Mouse (Mus musculus) stomach, embryonic 16.5 days (tissue): ENCODE results near the gene Tln1. TPM values are rescaled to one million over a fixed set of nuclear protein-coding genes. Genes with fewer than 3 reads are reported as not detected.
"Not testable (repeated sequence)": the region's sequence is repeated elsewhere in the genome, so short reads cannot be mapped to it uniquely, and the experiment has no call there.

ENCODE experiments used
- ATAC-seq: fragments of 200-750 bp; cut with Nextera tagmentation; 2 replicates; pipeline ENCODE4 v1.8.0; 2017; ENCODE audit warnings: moderate number of reproducible peaks, moderate TSS enrichment; ENCODE audit not compliant: insufficient read depth, low FRiP score
- H3K27ac ChIP-seq: fragments of 300-500 bp; sonication (generic); 2 replicates; pipeline ENCODE4 v1.5.1; 2014; ENCODE audit warnings: low read length
- H3K27me3 ChIP-seq: fragments of 300-500 bp; sonication (generic); 2 replicates; pipeline ENCODE4 v1.6.1; 2014; ENCODE audit warnings: low read length, control low read depth, mixed read lengths; ENCODE audit not compliant: control insufficient read depth, insufficient read depth
- H3K36me3 ChIP-seq: fragments of 300-500 bp; sonication (generic); 2 replicates; pipeline ENCODE4 v1.6.1; 2014; ENCODE audit warnings: low read length; ENCODE audit not compliant: control insufficient read depth, insufficient read depth
- H3K4me1 ChIP-seq: fragments of 300-500 bp; sonication (generic); 2 replicates; pipeline ENCODE4 v1.6.1; 2014; ENCODE audit warnings: low read length, control low read depth, mixed read lengths; ENCODE audit not compliant: control insufficient read depth, insufficient read depth
- H3K4me2 ChIP-seq: fragments of 300-500 bp; sonication (generic); 2 replicates; pipeline ENCODE4 v1.6.1; 2014; ENCODE audit warnings: low read depth, low read length, mixed read lengths
- H3K4me3 ChIP-seq: fragments of 300-500 bp; sonication (generic); replicated peaks from 2 replicates; pipeline ENCODE4 v1.5.1; 2014; ENCODE audit warnings: mild to moderate bottlenecking, low read length
- H3K9ac ChIP-seq: fragments of 300-500 bp; sonication (generic); 2 replicates; pipeline ENCODE4 v1.6.1; 2014; ENCODE audit warnings: low read length
- H3K9me3 ChIP-seq: fragments of 300-500 bp; sonication (generic); replicated peaks from 2 replicates; pipeline ENCODE4 v1.6.1; 2016; ENCODE audit warnings: low read length, control low read depth; ENCODE audit not compliant: control insufficient read depth
- WGBS: fragments of 180-500 bp; shearing (Covaris S2); extraction: QIAGEN DNeasy Blood & Tissue Kit; methylation state at CpG from one replicate; pipeline ENCODE4 v1.1.7; 2014; 5-methylcytosine and 5-hydroxymethylcytosine counted together
- polyA plus RNA-seq: library from polyadenylated mRNA; unstranded; fragments of >200 nt; fragmentation: Nextera tagmentation; extraction: Ambion mirVana; gene quantifications from 2 replicates; pipeline ENCODE4 v1.2.1, GENCODE M21; 2015

The Tln1 gene
- 62.6 and 64.8 TPM in 2 replicates for polyA plus RNA-seq

DNA sequence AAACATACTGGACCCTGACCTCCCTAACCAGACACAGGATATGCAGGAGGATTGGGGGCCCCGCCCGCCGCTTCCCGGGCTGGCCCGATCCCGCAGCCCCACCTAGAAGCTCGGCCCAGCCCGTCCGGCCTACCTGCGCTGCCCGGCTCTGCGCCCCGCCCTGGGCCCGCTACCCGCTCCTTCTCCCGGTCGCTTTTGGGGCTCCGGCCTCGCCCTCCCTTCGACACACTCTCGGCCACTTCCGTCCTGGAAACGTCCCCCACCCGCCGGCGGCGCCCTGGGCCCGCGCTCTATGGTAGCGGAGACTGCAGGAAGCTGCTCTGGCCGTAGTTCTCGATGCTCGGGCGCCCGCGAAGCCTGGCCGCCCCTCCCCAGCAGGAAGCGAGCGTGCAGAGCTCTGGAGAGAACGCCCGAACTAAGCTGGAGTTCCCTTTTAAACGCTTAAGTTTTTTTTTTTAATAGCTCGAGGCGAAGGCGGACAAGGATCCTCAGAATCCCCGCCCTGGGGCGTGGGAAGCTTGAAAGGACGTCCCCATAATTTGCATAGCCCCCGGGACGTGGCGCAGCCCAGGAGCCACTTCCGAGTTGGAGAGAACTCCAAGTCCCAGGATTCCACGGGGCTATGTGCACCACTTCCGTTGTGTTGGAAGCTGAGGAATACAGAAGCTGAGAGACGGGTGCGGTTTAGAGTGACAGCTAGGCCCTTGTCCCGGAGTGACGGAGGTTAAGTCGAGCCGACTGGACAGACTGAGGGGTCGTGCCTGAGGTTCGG, at the start of gene Tln1, which contains the start of gene Creb3:
Gene Tln1 (minus strand): TSS at position 695 of the 772 bp plus-strand sequence.
Gene Creb3 (plus strand): TSS at position 336 of the 772 bp plus-strand sequence.
- H3K27me3 ChIP-seq: no peaks in the 10 kb centered on the region
- H3K4me3 ChIP-seq: peak within 1 kb of the TSS; percentile 93
- H3K36me3 ChIP-seq: peaks cover 20% of the 10 kb centered on the region; the same call in 1 of the 2 replicates
- peaks cover 50% of the 10 kb centered on the region for H3K4me1 ChIP-seq
- H3K4me2 ChIP-seq: peak within 1 kb of the TSS; percentile 96
- peak; percentile 91 for ATAC-seq
- H3K9me3 ChIP-seq: no peaks in the 10 kb centered on the region
- under 1% methylated on average over 62 of the region's 62 CpGs for WGBS
- peak within 1 kb of the TSS; percentile 100 for H3K27ac ChIP-seq
- peak within 1 kb of the TSS; percentile 98 for H3K9ac ChIP-seq

DNA sequence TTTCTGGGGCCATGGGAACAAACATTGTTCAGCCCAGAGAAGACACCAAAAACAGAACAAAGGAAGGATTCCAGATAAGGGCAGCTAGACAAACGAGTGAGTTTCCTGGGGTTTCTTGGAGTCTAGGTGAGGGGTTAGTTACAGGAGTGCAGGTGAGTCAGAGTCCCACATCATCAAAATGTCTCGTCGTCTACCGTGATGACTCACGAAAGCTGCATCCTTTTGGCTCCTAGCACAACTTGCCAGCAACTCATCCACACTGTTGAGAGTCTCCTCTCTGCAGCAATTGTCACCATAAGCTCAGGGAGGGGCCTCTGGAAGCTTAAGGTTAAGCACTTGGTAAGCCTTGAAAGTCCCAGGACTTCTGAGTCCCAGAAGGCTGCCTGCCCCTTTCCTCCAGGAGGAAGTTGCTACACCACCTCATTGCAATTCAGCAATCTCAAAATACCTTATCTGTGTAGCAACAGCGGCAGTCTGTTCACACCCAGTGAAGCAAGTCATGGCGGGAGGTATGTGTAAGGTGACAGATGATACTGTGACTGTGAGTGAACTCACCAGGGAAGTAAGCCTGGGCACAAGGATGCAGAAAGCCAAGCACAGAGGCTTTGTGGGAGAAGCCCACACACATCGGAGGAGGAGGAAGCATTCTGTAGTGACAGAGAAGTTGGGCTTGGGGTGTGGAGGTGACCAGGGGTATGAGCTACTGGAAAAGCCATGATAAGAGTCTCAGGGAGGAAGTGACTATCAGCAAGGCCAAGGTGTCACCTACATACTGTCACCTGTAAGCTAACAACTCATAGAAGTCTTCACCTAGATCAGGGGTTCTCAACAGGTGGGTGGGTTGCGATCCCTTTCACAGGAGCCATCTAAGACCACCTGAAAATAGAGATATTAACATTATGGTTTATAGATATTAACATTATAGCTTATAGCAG, 42.5 kb upstream of the Tln1 start:
- Histone ChIP-seq H3K4me3 (no peak overlapping the region), H3K4me2 (no peak overlapping the region), H3K9ac (no peak overlapping the region), H3K4me1 (no peaks in the 10 kb centered on the region), H3K36me3 (no peaks in the 10 kb centered on the region), H3K9me3 (no peaks in the 10 kb centered on the region), H3K27me3 (no peaks in the 10 kb centered on the region), H3K27ac (no peak overlapping the region)
- peak; percentile 68; the same call in 1 of the 2 replicates for ATAC-seq
- WGBS: 56% methylated on average over 9 of the region's 9 CpGs

DNA sequence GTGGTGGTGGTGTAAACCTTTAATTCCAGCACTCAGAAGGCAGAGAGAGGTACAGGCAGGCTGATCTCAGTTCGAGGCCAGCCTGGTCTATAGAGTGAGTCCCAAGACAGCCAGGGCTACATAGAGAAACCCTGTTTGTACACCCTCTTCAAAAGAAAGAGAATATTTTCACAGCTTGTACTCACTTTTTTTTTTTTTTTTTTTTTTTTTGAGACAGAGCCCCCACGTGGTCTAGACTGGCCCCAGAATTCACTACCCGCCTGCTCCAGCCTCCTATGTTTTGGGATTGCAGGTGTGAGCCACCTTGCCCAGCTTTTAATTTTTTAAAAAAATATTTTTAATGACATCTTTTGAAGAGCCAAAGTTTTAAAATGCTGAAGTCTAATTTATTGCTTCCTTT, 41.6 kb upstream of the Tln1 start:
- Histone ChIP-seq H3K27ac (no peak overlapping the region), H3K4me1 (no peaks in the 10 kb centered on the region), H3K27me3 (no peaks in the 10 kb centered on the region), H3K36me3 (no peaks in the 10 kb centered on the region), H3K9ac (no peak overlapping the region), H3K9me3 (no peaks in the 10 kb centered on the region), H3K4me3 (no peak overlapping the region), H3K4me2 (no peak overlapping the region)
- no peak for ATAC-seq
- WGBS: 57% methylated on average over 3 of the region's 3 CpGs

DNA sequence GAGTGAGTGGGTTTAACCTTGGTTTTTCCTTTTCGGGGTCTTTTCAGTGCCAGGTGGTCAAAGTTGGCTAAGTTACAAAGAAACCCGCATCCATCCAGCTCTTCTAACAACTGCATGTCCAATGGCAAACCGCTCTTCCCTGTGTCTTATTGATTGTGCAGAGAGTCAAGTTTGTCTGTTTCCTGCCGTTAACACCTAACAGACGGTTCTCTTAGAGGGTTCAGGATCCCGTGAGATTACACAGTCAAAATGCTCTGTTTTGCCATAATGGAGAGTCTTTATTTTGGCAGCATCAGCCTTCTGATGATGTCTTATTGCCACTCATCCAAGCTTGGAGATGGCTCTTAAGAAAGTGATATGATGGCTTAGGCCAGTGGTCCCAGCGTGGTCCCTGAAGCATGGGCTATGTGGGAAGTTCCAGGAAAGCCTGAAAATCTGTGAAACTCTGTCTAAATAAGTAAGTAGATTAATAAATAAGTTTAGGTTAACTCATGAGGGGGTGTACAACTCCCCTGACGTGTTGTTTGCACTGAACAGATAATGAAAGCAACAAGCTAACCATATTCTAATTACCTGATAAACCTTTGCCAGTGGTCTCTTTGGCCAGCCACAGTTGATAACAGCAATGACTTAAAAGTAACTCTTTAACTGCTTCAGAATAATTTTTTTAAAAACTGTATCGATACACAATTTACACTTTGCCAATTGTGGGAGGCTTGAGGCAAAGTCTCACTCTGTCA, 37.9 kb upstream of the Tln1 start:
- Histone ChIP-seq H3K9ac (no peak overlapping the region), H3K4me3 (no peak overlapping the region), H3K4me2 (no peak overlapping the region), H3K27ac (no peak overlapping the region), H3K9me3 (no peaks in the 10 kb centered on the region), H3K27me3 (no peaks in the 10 kb centered on the region), H3K36me3 (no peaks in the 10 kb centered on the region), H3K4me1 (no peaks in the 10 kb centered on the region)
- 75% methylated on average over 9 of the region's 9 CpGs for WGBS
- ATAC-seq: no peak

DNA sequence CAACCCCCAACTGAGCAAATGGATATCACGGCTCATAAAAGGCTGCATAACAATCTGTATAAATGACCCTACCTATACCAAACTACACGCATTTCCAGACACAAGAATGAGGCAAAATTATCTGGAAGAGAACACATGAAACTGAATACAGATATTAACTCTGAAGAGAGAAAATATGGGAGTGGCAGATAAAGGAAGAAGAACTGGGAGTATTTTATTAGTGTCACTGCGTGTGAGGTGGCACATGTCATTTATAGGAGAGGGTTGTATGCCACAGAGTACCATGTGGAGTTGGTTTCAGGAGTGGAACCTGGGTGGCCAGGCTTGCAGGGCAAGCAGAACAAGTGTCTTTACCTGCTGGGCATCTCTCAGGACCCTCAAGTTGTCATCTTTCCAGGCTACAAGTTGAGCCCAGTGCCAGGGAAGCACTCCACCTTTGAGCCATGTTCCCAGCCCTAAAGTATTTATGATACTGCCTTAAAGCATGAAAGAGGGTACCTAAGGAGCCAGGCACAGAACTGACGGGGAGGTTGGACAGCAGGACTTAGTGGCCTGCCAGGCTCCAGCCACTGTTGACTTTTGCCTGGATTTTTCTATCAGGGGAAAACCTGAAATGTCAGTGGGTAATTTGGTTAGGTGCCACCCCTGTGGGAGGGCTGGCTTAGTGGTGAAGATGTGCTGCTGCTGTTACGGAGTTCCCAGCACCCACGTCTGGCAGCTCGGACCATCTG, 36.3 kb upstream of the Tln1 start:
- no peaks in the 10 kb centered on the region for H3K4me1 ChIP-seq
- no peak overlapping the region for H3K4me2 ChIP-seq
- 76% methylated on average over 7 of the region's 7 CpGs for WGBS
- no peak for ATAC-seq
- H3K36me3 ChIP-seq: no peaks in the 10 kb centered on the region
- no peak overlapping the region for H3K4me3 ChIP-seq
- no peak overlapping the region for H3K9ac ChIP-seq
- H3K27me3 ChIP-seq: no peaks in the 10 kb centered on the region
- no peak overlapping the region for H3K27ac ChIP-seq
- H3K9me3 ChIP-seq: no peaks in the 10 kb centered on the region

DNA sequence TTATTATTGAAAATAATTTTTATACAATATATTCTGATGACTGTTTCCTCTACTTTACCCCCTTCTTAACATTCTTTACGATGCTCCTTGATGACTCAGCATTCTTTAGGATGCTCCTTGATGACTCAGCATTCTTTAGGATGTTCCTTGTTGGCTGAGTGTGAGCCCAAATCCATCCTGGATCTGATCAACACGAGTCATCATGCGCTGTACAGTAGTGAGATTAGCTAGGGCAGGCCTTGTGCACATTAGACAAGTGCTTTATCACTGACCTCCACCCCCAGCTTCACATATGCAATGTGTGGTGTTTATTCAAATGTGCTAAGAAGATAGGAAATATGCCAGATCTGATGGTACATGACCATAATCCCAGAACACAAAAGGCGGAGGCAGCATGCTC, 35.7 kb upstream of the Tln1 start:
- Histone ChIP-seq H3K9ac (no peak overlapping the region), H3K4me3 (no peak overlapping the region), H3K27ac (no peak overlapping the region), H3K4me1 (no peaks in the 10 kb centered on the region), H3K27me3 (no peaks in the 10 kb centered on the region), H3K36me3 (no peaks in the 10 kb centered on the region), H3K4me2 (no peak overlapping the region), H3K9me3 (no peaks in the 10 kb centered on the region)
- WGBS: 81% methylated on average over 4 of the region's 4 CpGs
- ATAC-seq: no peak

DNA sequence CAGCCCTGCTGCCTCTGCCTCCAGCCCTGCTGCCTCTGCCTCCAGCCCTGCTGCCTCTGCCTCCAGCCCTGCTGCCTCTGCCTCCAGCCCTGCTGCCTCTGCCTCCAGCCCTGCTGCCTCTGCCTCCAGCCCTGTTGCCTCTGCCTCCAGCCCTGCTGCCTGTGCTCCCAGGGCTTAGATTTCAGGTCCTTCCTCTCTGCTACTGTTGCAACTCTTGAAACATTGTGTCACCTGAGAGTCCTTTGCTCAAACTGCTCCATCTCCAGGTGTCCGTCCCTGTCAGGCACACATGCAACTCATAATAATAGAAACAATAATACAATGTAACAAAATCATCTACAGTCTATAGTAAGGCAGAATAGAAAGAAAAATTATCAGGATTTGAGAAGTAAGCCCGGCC, 34.1 kb upstream of the Tln1 start:
- WGBS: 70% methylated on average over 2 of the region's 2 CpGs
- not testable (repeated sequence) for H3K9ac ChIP-seq, H3K4me1 ChIP-seq, H3K27ac ChIP-seq, H3K4me3 ChIP-seq, H3K9me3 ChIP-seq, H3K27me3 ChIP-seq, H3K4me2 ChIP-seq, ATAC-seq, H3K36me3 ChIP-seq

DNA sequence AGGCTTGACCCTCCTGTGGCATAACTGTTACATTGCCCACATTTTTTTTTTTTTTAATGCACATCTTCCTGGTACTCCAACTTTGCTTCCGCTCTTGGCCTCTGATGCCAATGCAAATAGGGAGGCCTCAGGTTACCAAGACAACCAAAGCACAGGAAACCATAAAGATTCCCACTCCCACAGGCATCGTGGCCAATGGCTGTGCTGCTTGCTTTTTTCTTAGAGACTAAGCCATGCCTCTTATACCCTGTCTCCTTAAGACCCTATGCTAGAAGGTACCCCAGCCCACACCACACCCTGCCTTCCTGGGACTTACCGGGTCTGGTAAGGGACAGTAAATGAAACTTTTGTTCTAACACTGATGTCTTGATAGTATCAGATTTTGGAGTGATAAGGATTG, 31.0 kb upstream of the Tln1 start:
- H3K9me3 ChIP-seq: no peaks in the 10 kb centered on the region
- no peak overlapping the region for H3K4me3 ChIP-seq
- H3K36me3 ChIP-seq: no peaks in the 10 kb centered on the region
- no peak overlapping the region for H3K27ac ChIP-seq
- 49% methylated on average over 3 of the region's 3 CpGs for WGBS
- H3K4me1 ChIP-seq: no peaks in the 10 kb centered on the region
- H3K4me2 ChIP-seq: no peak overlapping the region
- H3K9ac ChIP-seq: no peak overlapping the region
- H3K27me3 ChIP-seq: no peaks in the 10 kb centered on the region
- ATAC-seq: no peak
